Mouse (Mus musculus): ENCODE measurements at regions not wholly inside any gene's neighbourhood (a gene's known extent, or its start where the extent isn't known, plus 50 kb on each side); places are given as distances from the start of the nearest gene placed in this dataset.

DNA sequence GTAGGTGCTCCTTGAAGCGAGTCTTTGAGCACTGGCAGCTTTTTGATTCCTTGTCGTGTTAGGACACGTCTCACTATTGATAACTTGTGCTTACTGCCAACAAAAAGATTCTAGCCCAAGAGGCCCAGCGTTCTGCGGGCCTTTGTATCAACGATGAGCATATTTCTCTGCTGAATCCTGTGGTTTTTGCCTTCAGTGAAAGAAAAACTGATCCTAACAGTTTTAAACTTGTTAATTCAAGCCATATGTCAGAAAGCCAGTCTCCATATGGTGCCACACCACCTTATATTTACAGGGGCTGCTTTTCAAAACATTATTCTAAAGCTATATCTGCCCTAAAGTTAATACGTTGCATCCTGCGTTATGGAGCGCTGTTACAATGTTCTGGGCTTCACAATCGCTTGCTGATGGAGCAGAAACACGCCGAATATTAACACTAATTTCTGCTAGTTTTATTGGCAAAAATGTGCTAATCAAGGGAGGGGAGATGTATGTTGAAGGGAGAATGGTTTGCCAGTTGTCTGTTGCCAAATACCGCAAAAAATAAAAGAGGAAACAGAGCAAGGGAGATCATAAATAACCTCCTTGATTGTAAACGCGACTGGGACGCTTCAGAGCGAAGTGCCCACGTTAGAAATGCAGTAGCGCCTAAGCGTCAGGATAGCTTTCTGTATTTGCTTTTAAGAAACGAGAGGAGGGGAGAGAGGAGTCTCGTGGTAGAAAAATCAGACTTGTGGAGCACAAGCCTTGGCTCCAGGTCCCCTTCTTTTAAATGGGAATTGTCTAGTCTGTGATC, 229.9 kb downstream of the Tmem182 start:
- Histone ChIP-seq H3K79me2 (ENCODE audit: control insufficient read depth, insufficient read depth, low read length) (no peaks in the 10 kb centered on the region), H3K36me3 (ENCODE audit: control insufficient read depth, insufficient read depth, low read length) (no peaks in the 10 kb centered on the region), H3K4me1 (ENCODE audit: control insufficient read depth, insufficient read depth, low read length) (no peaks in the 10 kb centered on the region), H3K27ac (replicated peaks; ENCODE audit: insufficient read depth, low read depth, low read length) (no peak overlapping the region), H3K9ac (ENCODE audit: low read depth, low read length) (no peak overlapping the region), H3K27me3 (ENCODE audit: control insufficient read depth, insufficient read depth, low read length) (no peaks in the 10 kb centered on the region), H3K4me3 (ENCODE audit: insufficient read depth, low read depth, low read length) (no peak overlapping the region)
- TF ChIP-seq CTCF (IDR thresholded peaks at IDR 0.05; ENCODE audit: low read depth, low read length) (no peak), POLR2A (IDR thresholded peaks at IDR 0.05; ENCODE audit: extremely low read depth, insufficient read depth, low read length) (no peak)
- DNase-seq (ENCODE audit: extremely low read depth, low read depth, low spot score) = no peak
- 80% methylated on average over 22 of the region's 22 CpGs for WGBS

- Histone ChIP-seq H3K27ac (replicated peaks; ENCODE audit: insufficient read depth, low read depth, low read length) (no peak overlapping the region), H3K9ac (ENCODE audit: low read depth, low read length) (no peak overlapping the region), H3K79me2 (ENCODE audit: control insufficient read depth, insufficient read depth, low read length) (no peaks in the 10 kb centered on the region), H3K36me3 (ENCODE audit: control insufficient read depth, insufficient read depth, low read length) (no peaks in the 10 kb centered on the region), H3K27me3 (ENCODE audit: control insufficient read depth, insufficient read depth, low read length) (no peaks in the 10 kb centered on the region), H3K4me3 (ENCODE audit: insufficient read depth, low read depth, low read length) (no peak overlapping the region), H3K4me1 (ENCODE audit: control insufficient read depth, insufficient read depth, low read length) (no peaks in the 10 kb centered on the region)
- TF ChIP-seq POLR2A (IDR thresholded peaks at IDR 0.05; ENCODE audit: extremely low read depth, insufficient read depth, low read length) (no peak), CTCF (IDR thresholded peaks at IDR 0.05; ENCODE audit: low read depth, low read length) (no peak)
- no peak for DNase-seq (ENCODE audit: extremely low read depth, low read depth, low spot score)
- 87% methylated on average over 12 of the region's 12 CpGs for WGBS
These were observed 231.5 kb downstream of the Tmem182 start for GRCm38 (mm10) chr1:41036940-41037339.

DNA sequence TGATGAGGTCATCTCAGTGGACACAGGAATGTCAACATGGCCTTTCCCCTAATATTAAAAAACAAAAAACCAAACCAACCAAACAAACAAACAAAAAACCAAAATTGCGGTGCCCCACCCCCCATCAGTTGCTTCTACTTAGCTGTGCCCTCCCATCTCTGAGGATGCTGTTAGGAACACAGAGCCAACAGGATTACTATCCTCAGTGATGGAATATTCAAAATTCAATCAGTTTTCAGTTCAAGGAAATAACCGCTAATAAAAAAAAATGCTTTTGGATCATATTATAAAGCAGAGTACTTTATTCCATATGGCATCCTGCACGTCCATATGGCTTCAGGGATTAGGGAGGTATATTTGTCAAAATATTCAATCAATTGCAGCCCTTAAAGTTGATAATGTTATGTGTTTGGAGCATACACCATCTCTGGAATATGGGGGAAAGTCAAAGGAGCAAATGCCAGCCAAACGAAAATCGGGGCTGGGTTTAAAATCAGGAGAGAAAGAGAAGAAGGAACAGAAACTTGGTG, 249.1 kb downstream of the Tmem182 start:
- Histone ChIP-seq H3K36me3 (ENCODE audit: control insufficient read depth, insufficient read depth, low read length) (no peaks in the 10 kb centered on the region), H3K27me3 (ENCODE audit: control insufficient read depth, insufficient read depth, low read length) (no peaks in the 10 kb centered on the region), H3K27ac (replicated peaks; ENCODE audit: insufficient read depth, low read depth, low read length) (no peak overlapping the region), H3K9ac (ENCODE audit: low read depth, low read length) (no peak overlapping the region), H3K4me3 (ENCODE audit: insufficient read depth, low read depth, low read length) (no peak overlapping the region), H3K4me1 (ENCODE audit: control insufficient read depth, insufficient read depth, low read length) (no peaks in the 10 kb centered on the region), H3K79me2 (ENCODE audit: control insufficient read depth, insufficient read depth, low read length) (no peaks in the 10 kb centered on the region)
- WGBS = 82% methylated on average over 5 of the region's 5 CpGs
- DNase-seq (ENCODE audit: extremely low read depth, low read depth, low spot score) = no peak
- TF ChIP-seq POLR2A (IDR thresholded peaks at IDR 0.05; ENCODE audit: extremely low read depth, insufficient read depth, low read length) (no peak), CTCF (IDR thresholded peaks at IDR 0.05; ENCODE audit: low read depth, low read length) (no peak)

DNA sequence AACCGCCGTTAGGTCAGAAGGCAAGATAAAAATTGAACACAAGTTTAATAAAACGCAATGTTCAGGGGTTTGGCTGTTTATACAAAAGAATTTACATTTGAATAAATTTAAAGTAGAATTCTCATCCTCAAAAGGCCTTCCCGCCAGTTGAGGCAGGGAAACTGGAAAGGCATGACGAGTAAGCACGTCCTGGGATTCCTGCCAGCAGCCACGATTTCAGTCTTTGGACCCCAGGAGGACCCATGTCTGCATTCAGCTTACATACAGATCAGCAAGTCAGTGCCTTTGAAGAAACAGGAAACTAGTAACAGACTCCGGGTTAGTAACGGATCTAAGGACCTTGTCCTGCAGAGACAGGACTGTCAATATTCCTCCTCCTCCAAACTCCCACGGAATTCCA, 250.4 kb downstream of the Tmem182 start:
- Histone ChIP-seq H3K9ac (ENCODE audit: low read depth, low read length) (no peak overlapping the region), H3K79me2 (ENCODE audit: control insufficient read depth, insufficient read depth, low read length) (no peaks in the 10 kb centered on the region), H3K36me3 (ENCODE audit: control insufficient read depth, insufficient read depth, low read length) (no peaks in the 10 kb centered on the region), H3K4me1 (ENCODE audit: control insufficient read depth, insufficient read depth, low read length) (no peaks in the 10 kb centered on the region), H3K27me3 (ENCODE audit: control insufficient read depth, insufficient read depth, low read length) (no peaks in the 10 kb centered on the region), H3K4me3 (ENCODE audit: insufficient read depth, low read depth, low read length) (no peak overlapping the region), H3K27ac (replicated peaks; ENCODE audit: insufficient read depth, low read depth, low read length) (no peak overlapping the region)
- 88% methylated on average over 10 of the region's 10 CpGs for WGBS
- TF ChIP-seq POLR2A (IDR thresholded peaks at IDR 0.05; ENCODE audit: extremely low read depth, insufficient read depth, low read length) (no peak), CTCF (IDR thresholded peaks at IDR 0.05; ENCODE audit: low read depth, low read length) (no peak)
- no peak for DNase-seq (ENCODE audit: extremely low read depth, low read depth, low spot score)

DNA sequence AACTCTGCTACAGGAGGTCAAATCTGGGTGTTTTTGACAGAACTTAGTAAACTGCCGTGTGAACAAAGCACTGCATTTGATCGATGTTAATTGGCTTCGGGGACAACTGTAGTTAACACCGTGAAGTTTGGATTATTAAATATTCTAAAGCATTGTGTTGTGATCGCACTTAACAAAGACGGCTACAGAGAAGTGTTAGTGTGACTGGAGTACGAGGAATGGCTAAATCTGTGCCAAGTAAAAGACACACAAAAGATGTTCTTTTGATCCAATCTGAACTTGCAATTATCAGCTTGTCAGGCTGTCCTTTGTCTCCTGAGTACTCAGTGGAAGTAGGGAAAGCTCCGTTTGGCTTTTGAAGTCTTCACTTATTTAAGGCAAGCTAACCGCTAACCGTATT, 259.7 kb downstream of the Tmem182 start:
- H3K27me3 ChIP-seq (ENCODE audit: control insufficient read depth, insufficient read depth, low read length) = no peaks in the 10 kb centered on the region
- no peak overlapping the region for H3K27ac ChIP-seq (replicated peaks; ENCODE audit: insufficient read depth, low read depth, low read length)
- DNase-seq (ENCODE audit: extremely low read depth, low read depth, low spot score) = no peak
- no peak for TF ChIP-seq CTCF (IDR thresholded peaks at IDR 0.05; ENCODE audit: low read depth, low read length)
- TF ChIP-seq POLR2A (IDR thresholded peaks at IDR 0.05; ENCODE audit: extremely low read depth, insufficient read depth, low read length) = no peak
- H3K36me3 ChIP-seq (ENCODE audit: control insufficient read depth, insufficient read depth, low read length) = no peaks in the 10 kb centered on the region
- H3K79me2 ChIP-seq (ENCODE audit: control insufficient read depth, insufficient read depth, low read length) = no peaks in the 10 kb centered on the region
- no peaks in the 10 kb centered on the region for H3K4me1 ChIP-seq (ENCODE audit: control insufficient read depth, insufficient read depth, low read length)
- H3K4me3 ChIP-seq (ENCODE audit: insufficient read depth, low read depth, low read length) = no peak overlapping the region
- H3K9ac ChIP-seq (ENCODE audit: low read depth, low read length) = no peak overlapping the region
- WGBS = 93% methylated on average over 10 of the region's 10 CpGs

- Histone ChIP-seq H3K4me1 (ENCODE audit: control insufficient read depth, insufficient read depth, low read length) (no peaks in the 10 kb centered on the region), H3K27me3 (ENCODE audit: control insufficient read depth, insufficient read depth, low read length) (no peaks in the 10 kb centered on the region), H3K4me3 (ENCODE audit: insufficient read depth, low read depth, low read length) (no peak overlapping the region), H3K27ac (replicated peaks; ENCODE audit: insufficient read depth, low read depth, low read length) (no peak overlapping the region), H3K36me3 (ENCODE audit: control insufficient read depth, insufficient read depth, low read length) (no peaks in the 10 kb centered on the region), H3K9ac (ENCODE audit: low read depth, low read length) (no peak overlapping the region), H3K79me2 (ENCODE audit: control insufficient read depth, insufficient read depth, low read length) (no peaks in the 10 kb centered on the region)
- 96% methylated on average over 5 of the region's 5 CpGs for WGBS
- TF ChIP-seq POLR2A (IDR thresholded peaks at IDR 0.05; ENCODE audit: extremely low read depth, insufficient read depth, low read length) (no peak), CTCF (IDR thresholded peaks at IDR 0.05; ENCODE audit: low read depth, low read length) (no peak)
- no peak for DNase-seq (ENCODE audit: extremely low read depth, low read depth, low spot score)
These were observed 299.5 kb downstream of the Tmem182 start for GRCm38 (mm10) chr1:41104869-41105268.

All from liver, adult 2 months (tissue).